Mouse (Mus musculus) hindbrain, embryonic 13.5 days (tissue): Measurements from ENCODE around the gene Vsig4. TPM values are rescaled to one million over a fixed set of nuclear protein-coding genes. Genes with fewer than 3 reads are reported as not detected.
"Not testable (repeated sequence)": the region's sequence is repeated elsewhere in the genome, so short reads cannot be mapped to it uniquely, and the experiment has no call there.

Experiments used
- ATAC-seq: fragments of 200-750 bp; cut with Nextera tagmentation; 2 replicates; pipeline ENCODE4 v1.8.0; 2017; ENCODE audit warnings: moderate TSS enrichment; ENCODE audit not compliant: low FRiP score
- H3K27ac ChIP-seq: fragments of 300-500 bp; sonication (generic); 2 replicates; pipeline ENCODE4 v1.5.1; 2015; ENCODE audit warnings: inconsistent platforms, mild to moderate bottlenecking, moderate library complexity
- H3K27me3 ChIP-seq: fragments of 300-500 bp; sonication (generic); 2 replicates; pipeline ENCODE4 v1.6.1; 2015; ENCODE audit warnings: mild to moderate bottlenecking, inconsistent platforms
- H3K36me3 ChIP-seq: fragments of 300-500 bp; sonication (generic); 2 replicates; pipeline ENCODE4 v1.6.1; 2015; ENCODE audit warnings: mild to moderate bottlenecking, inconsistent platforms
- H3K4me1 ChIP-seq: fragments of 300-500 bp; sonication (generic); replicated peaks from 2 replicates; pipeline ENCODE4 v1.6.1; 2015; ENCODE audit warnings: inconsistent platforms
- H3K4me2 ChIP-seq: fragments of 300-500 bp; sonication (generic); 2 replicates; pipeline ENCODE4 v1.6.1; 2015; ENCODE audit warnings: inconsistent platforms, mild to moderate bottlenecking, moderate library complexity
- H3K4me3 ChIP-seq: fragments of 300-500 bp; sonication (generic); 2 replicates; pipeline ENCODE4 v1.5.1; 2015; ENCODE audit warnings: mild to moderate bottlenecking, inconsistent platforms
- H3K9ac ChIP-seq: fragments of 300-500 bp; sonication (generic); 2 replicates; pipeline ENCODE4 v1.6.1; 2015; ENCODE audit warnings: mild to moderate bottlenecking, inconsistent platforms
- H3K9me3 ChIP-seq: fragments of 300-500 bp; sonication (generic); 2 replicates; pipeline ENCODE4 v1.6.1; 2016; ENCODE audit warnings: inconsistent platforms
- WGBS: fragments of 180-500 bp; shearing (Covaris S2); methylation state at CpG from one replicate; pipeline ENCODE4 v1.1.7; 2015; 5-methylcytosine and 5-hydroxymethylcytosine counted together
- polyA plus RNA-seq: library from polyadenylated mRNA; unstranded; fragments of >200 nt; fragmentation: Nextera tagmentation; extraction: Ambion mirVana; gene quantifications from 2 replicates; pipeline ENCODE4 v1.2.1, GENCODE M21; 2015

The Vsig4 gene
- not detected in 2 replicates for polyA plus RNA-seq

DNA sequence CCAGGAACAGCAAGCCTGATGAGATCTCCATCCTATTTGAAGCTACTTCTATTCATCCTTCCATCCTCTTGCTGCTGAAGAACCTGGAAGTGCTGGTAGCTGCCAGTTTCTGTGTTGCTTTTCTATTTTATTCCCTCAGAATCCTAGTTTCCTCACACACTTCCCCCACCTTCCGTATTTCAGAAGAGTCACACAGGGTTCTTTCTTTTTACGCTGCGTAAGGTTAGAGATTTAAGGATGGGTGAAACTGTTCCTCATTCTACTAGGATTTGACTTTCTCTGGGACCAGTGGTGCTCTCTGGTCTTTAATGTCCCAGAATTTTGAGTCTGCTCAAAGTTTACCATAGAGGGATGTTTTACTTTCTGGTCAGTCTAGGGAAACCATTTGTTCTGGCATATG lies at the start of gene Vsig4:
Gene Vsig4, minus strand, starts transcription at position 101 of the 400 bp plus-strand sequence.
- Histone ChIP-seq H3K4me3 (no peak within 1 kb of the TSS), H3K36me3 (no peaks in the 10 kb centered on the region), H3K4me1 (no peaks in the 10 kb centered on the region), H3K9me3 (no peaks in the 10 kb centered on the region), H3K27me3 (no peaks in the 10 kb centered on the region), H3K27ac (no peak within 1 kb of the TSS), H3K4me2 (no peak within 1 kb of the TSS), H3K9ac (no peak within 1 kb of the TSS)
- no peak for ATAC-seq
- WGBS: 96% methylated on average over 3 of the region's 3 CpGs

- Histone ChIP-seq H3K27me3 (no peaks in the 10 kb centered on the region), H3K4me2 (no peak overlapping the region), H3K36me3 (no peaks in the 10 kb centered on the region), H3K4me3 (no peak overlapping the region), H3K4me1 (no peaks in the 10 kb centered on the region), H3K9ac (no peak overlapping the region), H3K27ac (no peak overlapping the region), H3K9me3 (no peaks in the 10 kb centered on the region)
- ATAC-seq: no peak
- WGBS: 79% methylated on average over 2 of the region's 2 CpGs
Observed at GRCm38 (mm10) chrX:96339108-96339507, 45.9 kb upstream of the Vsig4 start.

DNA sequence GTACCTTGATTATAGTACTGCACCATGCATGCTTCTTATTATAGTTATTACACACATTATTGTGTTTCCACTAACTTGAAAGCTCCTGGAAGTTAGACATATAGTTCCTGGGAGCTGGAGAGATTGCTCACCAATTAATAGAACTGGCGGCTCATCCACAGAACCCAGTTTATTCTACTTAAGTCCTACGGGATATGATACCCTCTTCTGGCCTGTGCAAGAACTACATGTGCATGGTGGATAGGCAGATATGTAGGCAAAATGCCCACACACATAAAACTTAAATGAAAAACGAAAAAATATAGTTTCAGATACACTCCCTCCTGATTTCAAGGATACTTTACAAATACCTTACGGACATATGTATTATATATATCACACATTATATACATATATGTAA lies 36.5 kb upstream of the Vsig4 start:
- 48% methylated on average over 4 of the region's 4 CpGs for WGBS
- no peaks in the 10 kb centered on the region for H3K9me3 ChIP-seq
- no peak overlapping the region for H3K27ac ChIP-seq
- H3K9ac ChIP-seq: no peak overlapping the region
- no peaks in the 10 kb centered on the region for H3K4me1 ChIP-seq
- no peak overlapping the region for H3K4me2 ChIP-seq
- ATAC-seq: no peak
- no peaks in the 10 kb centered on the region for H3K27me3 ChIP-seq
- H3K4me3 ChIP-seq: no peak overlapping the region
- H3K36me3 ChIP-seq: no peaks in the 10 kb centered on the region

- Histone ChIP-seq H3K9me3 (no peaks in the 10 kb centered on the region), H3K36me3 (no peaks in the 10 kb centered on the region), H3K9ac (no peak overlapping the region), H3K4me3 (no peak overlapping the region), H3K4me2 (no peak overlapping the region), H3K27ac (no peak overlapping the region), H3K4me1 (no peaks in the 10 kb centered on the region), H3K27me3 (no peaks in the 10 kb centered on the region)
- no peak for ATAC-seq
Observed at GRCm38 (mm10) chrX:96256509-96256908, 36.7 kb downstream of the Vsig4 start.

- Histone ChIP-seq H3K36me3 (no peaks in the 10 kb centered on the region), H3K9ac (no peak overlapping the region)
Observed at GRCm38 (mm10) chrX:96239644-96240043, 53.6 kb downstream of the Vsig4 start.

GRCm38 (mm10) chrX:96239037-96239436 lies 54.2 kb downstream of the Vsig4 start:
- no peak overlapping the region for H3K4me3 ChIP-seq
- no peak for ATAC-seq
- no peaks in the 10 kb centered on the region for H3K4me1 ChIP-seq
- H3K27me3 ChIP-seq: no peaks in the 10 kb centered on the region
- no peak overlapping the region for H3K4me2 ChIP-seq
- WGBS: 91% methylated on average over 1 of the region's 1 CpGs
- H3K36me3 ChIP-seq: no peaks in the 10 kb centered on the region
- no peak overlapping the region for H3K27ac ChIP-seq
- no peaks in the 10 kb centered on the region for H3K9me3 ChIP-seq
- H3K9ac ChIP-seq: no peak overlapping the region

More at GRCm38 (mm10) chrX:96239644-96240043, 53.6 kb downstream of the Vsig4 start:
- Histone ChIP-seq H3K4me2 (no peak overlapping the region), H3K27me3 (no peaks in the 10 kb centered on the region), H3K4me3 (no peak overlapping the region), H3K4me1 (no peaks in the 10 kb centered on the region), H3K27ac (no peak overlapping the region), H3K9me3 (no peaks in the 10 kb centered on the region)
- no peak for ATAC-seq
- WGBS: 80% methylated on average over 2 of the region's 2 CpGs

DNA sequence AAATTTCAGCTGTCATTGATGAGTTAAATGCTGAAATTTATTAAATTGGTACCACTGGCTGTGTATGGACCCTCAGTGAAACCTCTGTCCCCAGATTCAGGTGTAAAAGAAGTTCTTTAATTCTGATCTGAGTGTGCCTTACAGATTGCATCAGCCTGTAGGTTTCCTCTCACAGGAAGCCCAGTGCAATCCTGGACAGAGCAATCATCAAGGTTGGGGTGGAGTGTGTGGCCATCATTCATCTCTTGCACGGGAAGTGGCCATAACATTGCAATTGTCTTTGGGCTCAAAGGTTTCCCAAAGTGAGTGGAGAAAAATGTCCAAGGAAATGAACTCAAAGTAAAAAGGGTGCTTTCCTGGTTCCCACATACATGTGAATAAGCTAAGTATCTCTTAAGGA lies 57.5 kb downstream of the Vsig4 start:
- Histone ChIP-seq H3K9ac (no peak overlapping the region), H3K9me3 (no peaks in the 10 kb centered on the region), H3K27ac (no peak overlapping the region), H3K27me3 (no peaks in the 10 kb centered on the region), H3K4me1 (no peaks in the 10 kb centered on the region), H3K36me3 (no peaks in the 10 kb centered on the region), H3K4me2 (no peak overlapping the region), H3K4me3 (no peak overlapping the region)
- 82% methylated on average over 1 of the region's 1 CpGs for WGBS
- no peak for ATAC-seq

DNA sequence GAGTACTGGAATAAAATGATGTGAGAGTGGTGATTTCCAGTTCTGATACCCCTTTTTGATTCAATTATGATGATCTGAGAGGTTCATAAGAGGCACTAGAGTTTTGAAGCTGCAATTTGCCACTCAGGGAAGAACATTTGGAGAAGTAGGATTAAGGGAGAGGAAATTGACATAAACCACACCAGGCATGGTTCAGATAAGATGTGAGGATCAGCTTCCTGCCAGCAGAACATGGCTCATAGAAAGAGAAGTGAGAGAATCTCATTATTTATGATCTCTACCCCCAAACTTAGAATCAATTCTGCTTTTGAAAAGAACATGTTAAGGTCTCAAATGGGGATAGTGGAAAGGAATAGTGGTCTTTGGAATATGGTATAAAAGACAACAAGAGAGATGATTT lies 66.2 kb downstream of the Vsig4 start:
- no peaks in the 10 kb centered on the region for H3K9me3 ChIP-seq
- no peaks in the 10 kb centered on the region for H3K36me3 ChIP-seq
- ATAC-seq: no peak
- H3K4me1 ChIP-seq: no peaks in the 10 kb centered on the region
- no peak overlapping the region for H3K9ac ChIP-seq
- H3K4me3 ChIP-seq: no peak overlapping the region
- H3K27me3 ChIP-seq: no peaks in the 10 kb centered on the region
- H3K27ac ChIP-seq: no peak overlapping the region
- H3K4me2 ChIP-seq: no peak overlapping the region

DNA sequence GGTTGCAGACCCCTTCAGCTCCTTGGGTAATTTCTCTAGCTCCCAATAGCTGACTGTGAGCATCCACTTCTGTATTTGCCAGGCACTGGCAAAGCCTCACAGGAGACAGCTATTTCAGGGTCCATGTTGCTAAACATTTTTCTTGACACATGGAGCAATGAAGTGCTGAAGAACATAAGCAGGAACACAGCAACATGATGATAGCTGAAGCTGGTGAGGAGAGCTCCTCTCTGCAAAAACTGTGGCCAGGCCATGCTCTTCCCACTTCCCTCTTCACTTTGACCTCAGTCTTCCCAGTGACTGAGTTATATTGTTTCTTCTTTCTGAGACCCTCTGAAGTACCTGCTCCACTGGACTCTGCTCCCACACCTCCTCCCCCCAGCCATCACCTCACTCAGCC lies 67.8 kb downstream of the Vsig4 start:
- Histone ChIP-seq H3K4me3 (no peak overlapping the region), H3K4me1 (no peaks in the 10 kb centered on the region), H3K9ac (no peak overlapping the region), H3K36me3 (no peaks in the 10 kb centered on the region), H3K27ac (no peak overlapping the region), H3K9me3 (no peaks in the 10 kb centered on the region), H3K27me3 (no peaks in the 10 kb centered on the region), H3K4me2 (no peak overlapping the region)
- ATAC-seq: no peak

DNA sequence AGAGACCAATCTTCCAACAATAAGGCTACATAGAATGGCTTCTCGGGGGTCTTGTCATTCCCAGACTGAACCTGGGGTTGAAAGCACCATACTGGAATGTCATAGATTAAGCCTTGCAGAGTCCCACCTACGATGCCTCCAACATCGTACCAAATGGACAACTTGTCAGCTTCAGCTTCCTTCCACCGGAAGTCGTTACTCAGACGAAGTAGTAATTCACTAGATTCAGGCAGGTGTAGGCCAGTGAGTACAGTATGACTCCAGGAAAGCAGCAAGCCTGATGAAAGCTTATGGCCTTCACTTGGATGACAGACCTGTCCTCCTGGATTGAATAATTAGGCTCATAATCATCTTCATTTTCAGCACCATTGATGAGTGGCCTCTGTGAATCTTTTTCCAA lies 69.0 kb downstream of the Vsig4 start:
- WGBS: 88% methylated on average over 6 of the region's 6 CpGs
- Histone ChIP-seq H3K4me1 (no peaks in the 10 kb centered on the region), H3K9me3 (no peaks in the 10 kb centered on the region), H3K4me3 (no peak overlapping the region), H3K27me3 (no peaks in the 10 kb centered on the region), H3K36me3 (no peaks in the 10 kb centered on the region), H3K9ac (no peak overlapping the region), H3K27ac (no peak overlapping the region), H3K4me2 (no peak overlapping the region)
- ATAC-seq: no peak

DNA sequence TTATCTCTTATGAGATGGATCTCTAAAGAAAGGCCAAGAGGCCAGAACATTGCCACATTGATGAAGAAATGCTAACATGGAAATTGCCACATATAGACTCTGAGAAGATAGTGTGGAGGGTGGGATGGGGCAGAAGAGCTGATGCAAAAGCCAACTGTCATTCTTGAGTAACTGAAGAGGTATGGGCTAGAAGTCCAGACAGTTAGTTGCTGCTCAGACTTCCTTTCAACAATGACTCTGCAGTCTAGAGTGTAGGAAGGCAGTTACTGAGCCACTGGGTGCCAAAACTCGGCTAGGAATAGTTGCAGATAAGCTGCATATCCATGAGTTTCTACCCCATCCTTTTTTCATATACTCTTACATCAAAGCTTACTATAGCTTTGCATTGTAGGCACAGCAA lies 75.2 kb downstream of the Vsig4 start:
- Histone ChIP-seq H3K36me3 (no peaks in the 10 kb centered on the region), H3K27ac (no peak overlapping the region), H3K4me1 (no peaks in the 10 kb centered on the region), H3K27me3 (no peaks in the 10 kb centered on the region), H3K4me3 (no peak overlapping the region), H3K4me2 (no peak overlapping the region), H3K9ac (no peak overlapping the region), H3K9me3 (no peaks in the 10 kb centered on the region)
- no peak for ATAC-seq
- WGBS: 70% methylated on average over 1 of the region's 1 CpGs

DNA sequence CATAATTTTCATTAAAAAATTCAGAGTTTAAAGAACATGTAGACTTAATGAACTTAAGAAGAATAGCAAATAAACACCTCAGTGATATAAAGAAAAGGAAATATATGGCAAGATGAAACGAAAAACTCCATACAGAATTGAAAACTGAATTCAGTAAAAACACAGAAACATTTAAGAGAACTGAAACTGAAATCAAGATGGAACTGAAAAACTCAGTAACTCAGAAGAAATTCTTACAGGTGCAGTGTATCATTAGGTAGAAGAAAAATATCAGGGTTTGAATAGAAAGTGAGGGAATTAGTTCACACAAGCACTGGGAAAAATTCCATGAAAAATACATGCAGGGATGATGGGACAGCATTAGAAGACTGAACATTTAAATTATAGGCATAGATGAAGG lies 86.4 kb downstream of the Vsig4 start:
- no peak overlapping the region for H3K4me2 ChIP-seq
- no peak overlapping the region for H3K9ac ChIP-seq
- H3K9me3 ChIP-seq: no peaks in the 10 kb centered on the region
- no peaks in the 10 kb centered on the region for H3K27me3 ChIP-seq
- WGBS: 66% methylated on average over 1 of the region's 1 CpGs
- ATAC-seq: no peak
- no peaks in the 10 kb centered on the region for H3K4me1 ChIP-seq
- no peaks in the 10 kb centered on the region for H3K36me3 ChIP-seq
- no peak overlapping the region for H3K27ac ChIP-seq
- no peak overlapping the region for H3K4me3 ChIP-seq

DNA sequence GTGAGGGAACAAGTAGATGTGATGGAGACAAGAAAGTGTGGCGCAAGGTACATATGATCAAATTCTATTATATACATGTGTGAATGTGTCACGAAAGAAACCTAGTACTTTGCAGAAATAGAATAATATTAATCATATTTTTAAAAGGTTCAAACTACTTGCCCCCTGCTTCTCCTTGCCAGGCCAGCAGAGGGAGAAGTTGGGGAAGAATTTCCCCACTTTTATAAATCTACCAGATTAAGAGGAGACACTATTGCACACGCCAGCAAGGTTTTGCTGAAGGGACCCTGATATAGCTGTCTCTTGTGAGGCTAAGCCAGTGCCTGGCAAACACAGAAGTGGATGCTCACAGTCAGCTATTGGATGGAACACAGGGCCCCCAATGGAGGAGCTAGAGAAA lies 88.1 kb downstream of the Vsig4 start:
- not testable (repeated sequence) for H3K9me3 ChIP-seq, H3K27me3 ChIP-seq, H3K36me3 ChIP-seq, H3K4me2 ChIP-seq, H3K9ac ChIP-seq, ATAC-seq, H3K27ac ChIP-seq, H3K4me1 ChIP-seq, H3K4me3 ChIP-seq
- WGBS: 83% methylated on average over 3 of the region's 3 CpGs
